Mouse (Mus musculus) lung, adult 2 months (tissue): Measurements from ENCODE around the gene Ear14. TPM values are rescaled to one million over a fixed set of nuclear protein-coding genes. Genes with fewer than 3 reads are reported as not detected.

Experiments used
- DNase-seq: peaks from one replicate; pipeline ENCODE4 v3.0.0; 2022
- H3K4me1 ChIP-seq: fragments of 200-500 bp; 2 replicates; pipeline ENCODE4 v1.6.1; 2011; ENCODE audit warnings: low read length; ENCODE audit not compliant: control insufficient read depth, insufficient read depth
- H3K4me3 ChIP-seq: fragments of 200-500 bp; replicated peaks from 2 replicates; pipeline ENCODE3; 2011; ENCODE audit warnings: low read depth, mild to moderate bottlenecking, control low read depth, low read length; ENCODE audit errors: extremely low read depth
- CTCF ChIP-seq: fragments of 200-500 bp; IDR thresholded peaks from 2 replicates; pipeline ENCODE4 v1.5.1; 2011; ENCODE audit warnings: mild to moderate bottlenecking, low read length, control low read depth; ENCODE audit not compliant: insufficient read depth
- POLR2A ChIP-seq: fragments of 200-500 bp; IDR thresholded peaks from 2 replicates; pipeline ENCODE4 v1.6.1; 2011; ENCODE audit warnings: low read depth, mild to moderate bottlenecking, control low read depth, low read length, borderline replicate concordance; ENCODE audit errors: extremely low read depth
- WGBS: fragments of 180-500 bp; shearing (Covaris S2); methylation state at CpG from one replicate; pipeline ENCODE4 v1.1.7; 2018; 5-methylcytosine and 5-hydroxymethylcytosine counted together
- polyA plus RNA-seq: library from polyadenylated mRNA; depleted of rRNA; stranded (reverse); fragments of >200 nt; gene quantifications from 2 replicates; pipeline ENCODE4 v1.2.3, GENCODE M21; 2012; rRNA removed

Gene Ear14
- polyA plus RNA-seq, 1 experiment, result not detected

DNA sequence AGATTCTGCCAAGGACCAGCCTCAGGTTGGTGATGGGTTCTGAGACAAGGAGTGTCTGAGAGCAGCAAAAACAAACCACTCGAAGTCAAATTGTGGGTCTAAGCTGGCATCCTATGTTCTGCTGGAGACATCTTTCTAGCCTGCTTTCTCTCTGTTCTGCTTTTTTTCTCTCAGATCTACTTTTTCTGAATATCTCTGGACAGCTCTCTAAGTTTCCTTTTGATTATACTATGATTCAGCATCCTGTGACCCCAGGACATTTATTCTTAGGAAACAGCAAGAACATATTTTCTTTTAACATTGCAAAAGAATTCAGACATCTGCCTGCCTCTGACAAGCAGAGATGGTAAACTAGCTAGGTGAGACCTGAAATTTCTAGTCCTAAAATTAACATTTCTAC, 50.4 kb downstream of the Ear14 start:
- no peaks in the 10 kb centered on the region for H3K4me1 ChIP-seq
- TF ChIP-seq POLR2A (no peak), CTCF (no peak)
- no peak for DNase-seq
- H3K4me3 ChIP-seq, result no peak overlapping the region
- 77% methylated on average over 1 of the region's 1 CpGs for WGBS

Other genes starting within 250 kb of the Ear14 start
- 0.97 and 1.1 TPM in 2 replicates for gene Pnp2, start 247.4 kb upstream of the Ear14 start, polyA plus RNA-seq
- 0.14 TPM in 1 of 2 replicates, not detected in the other for gene Rnase10, start 195.6 kb upstream of the Ear14 start, polyA plus RNA-seq
- gene Rnase9, start 161.5 kb upstream of the Ear14 start, polyA plus RNA-seq, result not detected in 2 replicates
- not detected in 2 replicates for gene Rnase11, start 153.2 kb upstream of the Ear14 start, polyA plus RNA-seq
- gene Rnase12, start 145.7 kb upstream of the Ear14 start, polyA plus RNA-seq, result not detected in 2 replicates
- gene Olfr750, start 129.0 kb upstream of the Ear14 start, polyA plus RNA-seq, result 3.1 and 3.6 TPM in 2 replicates
- 581 and 650 TPM in 2 replicates for gene Rnase4, start 112.3 kb upstream of the Ear14 start, polyA plus RNA-seq
- gene Ang, start 112.2 kb upstream of the Ear14 start, polyA plus RNA-seq, result 61.7 and 72.5 TPM in 2 replicates
- gene Eddm3b, start 89.0 kb upstream of the Ear14 start, polyA plus RNA-seq, result 0.08 TPM in 1 of 2 replicates, not detected in the other
- gene Rnase6, start 79.5 kb upstream of the Ear14 start, polyA plus RNA-seq, result 12.1 and 19.2 TPM in 2 replicates
- 3.7 and 4.8 TPM in 2 replicates for gene Rnase1, start 56.6 kb upstream of the Ear14 start, polyA plus RNA-seq
- 0.40 TPM in 1 of 2 replicates, not detected in the other for gene Rnase2b, start 41.1 kb upstream of the Ear14 start, polyA plus RNA-seq
- gene Ang2, start 4.2 kb upstream of the Ear14 start, polyA plus RNA-seq, result not detected in 2 replicates
- not detected in 2 replicates for gene Rnase2a, start 52.7 kb downstream of the Ear14 start, polyA plus RNA-seq
- not detected in 2 replicates for gene Gm7247, start 158.4 kb downstream of the Ear14 start, polyA plus RNA-seq
- gene Vmn2r88, start 207.4 kb downstream of the Ear14 start, polyA plus RNA-seq, result not detected in 2 replicates
- not detected in 2 replicates for gene Vmn2r89, start 248.5 kb downstream of the Ear14 start, polyA plus RNA-seq